Mouse (Mus musculus) heart, postnatal 25 days (tissue): ENCODE results near the gene Olfr574. TPM values are rescaled to one million over a fixed set of nuclear protein-coding genes. Genes with fewer than 3 reads are reported as not detected.

ENCODE experiments used
- DNase-seq: peaks from one replicate; pipeline ENCODE4 v3.0.0; 2022; ENCODE audit warnings: low spot score
- intact Hi-C: fragments of 180-260 bp; cut with DNase I; formaldehyde crosslinking; loops from one replicate; pipeline ENCODE4 v1.15.1; 2025
- total RNA-seq, 2 experiments: library from RNA; stranded (reverse); gene quantifications; 2 replicates each; pipeline ENCODE4 v1.2.3; 2021

Olfr574 gene
- not detected for total RNA-seq

DNA sequence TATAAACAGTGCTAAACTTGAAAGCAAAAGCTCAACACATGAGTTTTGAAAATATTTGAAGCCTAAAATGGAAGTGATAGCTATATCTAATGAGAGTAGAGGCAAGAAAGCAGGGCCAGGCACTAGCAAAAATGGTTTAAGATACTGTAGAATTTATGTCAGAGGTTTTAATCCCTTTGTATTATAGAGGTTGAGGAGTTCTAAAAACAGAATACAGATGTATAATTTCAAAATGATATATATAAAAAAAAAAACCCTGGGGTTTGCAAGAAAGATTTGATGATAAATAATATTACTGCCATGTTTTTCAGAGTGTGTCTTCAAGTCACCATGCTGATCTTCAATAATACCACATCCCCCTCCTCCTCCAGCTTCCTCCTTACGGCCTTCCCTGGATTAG, at the start of gene Olfr574:
Gene Olfr574, plus strand, starts transcription at position 301 of the 400 bp plus-strand sequence.
- intact Hi-C loops: no loop called here
- no peak for DNase-seq

DNA sequence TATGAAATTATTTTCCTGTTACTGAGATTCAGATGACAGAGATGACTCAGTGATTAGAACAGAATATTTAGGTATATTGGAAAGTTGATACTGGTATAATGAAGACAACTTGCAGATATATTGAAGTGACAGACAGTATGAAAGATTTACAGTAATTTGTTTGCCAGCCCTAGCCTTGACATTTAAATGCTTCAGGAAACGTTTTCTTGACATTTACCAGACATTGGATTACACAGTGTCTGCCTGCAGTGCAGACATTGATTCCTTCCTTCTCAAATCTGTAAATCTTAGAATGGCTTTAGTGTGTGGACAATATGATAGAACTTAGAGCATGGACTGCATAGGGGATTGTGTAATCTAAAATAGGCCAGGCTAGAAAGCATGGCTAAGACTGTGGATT, 33.0 kb upstream of the Olfr574 start:
- intact Hi-C loops: no loop called here
- no peak for DNase-seq

DNA sequence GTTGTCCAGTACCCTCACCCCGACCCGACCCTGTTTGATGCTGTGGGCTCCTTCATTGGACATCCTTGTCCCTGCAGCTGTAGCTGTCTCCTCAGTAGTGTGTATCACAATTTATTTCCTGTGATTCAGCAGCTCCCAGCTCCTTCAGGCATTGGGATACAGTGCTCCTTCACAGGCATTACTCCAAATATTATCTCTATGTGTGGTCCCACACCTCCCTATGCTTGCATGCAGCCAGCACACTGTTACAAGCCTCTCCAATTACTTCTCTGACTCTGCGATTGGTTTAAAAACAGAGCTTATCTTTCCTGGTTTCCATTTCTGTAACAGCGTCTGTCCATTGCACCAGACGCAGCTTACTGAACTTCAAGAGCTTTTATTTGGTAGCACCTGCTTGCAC, 31.9 kb upstream of the Olfr574 start:
- intact Hi-C loops: no loop called here

DNA sequence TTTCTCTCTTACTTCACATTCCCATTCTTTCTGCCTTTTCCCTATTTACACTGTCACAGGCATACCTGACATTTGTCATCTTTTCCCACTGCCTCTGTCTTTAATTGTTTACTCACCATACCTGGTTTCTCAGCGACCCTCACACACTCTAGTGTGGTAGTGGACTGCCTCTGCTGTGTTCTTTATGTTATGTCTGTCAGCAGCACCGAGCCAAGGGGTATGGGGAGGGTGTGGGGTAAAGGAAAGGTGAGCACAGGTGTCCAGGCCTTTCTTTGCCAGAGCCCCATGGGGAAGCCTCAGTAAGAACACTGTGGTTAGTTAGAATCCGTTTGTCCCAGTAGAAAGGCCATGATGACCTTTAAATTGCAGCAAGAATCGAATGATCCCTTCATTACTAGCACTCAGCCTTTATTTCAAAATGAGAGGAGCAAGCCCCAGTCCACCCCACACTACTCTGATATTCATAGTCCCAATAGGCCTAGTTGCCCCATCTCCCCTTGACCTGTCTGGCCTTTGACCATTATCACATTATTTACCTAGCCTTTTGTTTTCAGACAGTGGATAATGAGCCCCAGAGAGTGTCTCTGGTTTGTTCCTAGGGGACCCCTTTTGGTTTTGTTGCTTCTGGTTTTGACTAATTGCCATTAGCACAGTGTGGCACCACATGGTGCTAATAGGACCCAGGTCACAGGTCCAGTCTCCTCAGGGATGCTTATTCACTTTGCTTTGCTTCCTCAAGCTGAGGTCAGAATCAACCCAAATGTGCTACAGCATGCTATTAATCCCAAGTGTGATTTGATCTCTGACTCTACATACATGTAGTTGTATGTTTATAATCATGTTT, 31.0 kb upstream of the Olfr574 start, which contains the start of gene Olfr571:
Gene Olfr571, minus strand, starts transcription at position 505 of the 844 bp plus-strand sequence.
- no peak for DNase-seq
- intact Hi-C loops: no loop called here

More for the DNA sequence above, 31.9 kb upstream of the Olfr574 start:
- no peak for DNase-seq

DNA sequence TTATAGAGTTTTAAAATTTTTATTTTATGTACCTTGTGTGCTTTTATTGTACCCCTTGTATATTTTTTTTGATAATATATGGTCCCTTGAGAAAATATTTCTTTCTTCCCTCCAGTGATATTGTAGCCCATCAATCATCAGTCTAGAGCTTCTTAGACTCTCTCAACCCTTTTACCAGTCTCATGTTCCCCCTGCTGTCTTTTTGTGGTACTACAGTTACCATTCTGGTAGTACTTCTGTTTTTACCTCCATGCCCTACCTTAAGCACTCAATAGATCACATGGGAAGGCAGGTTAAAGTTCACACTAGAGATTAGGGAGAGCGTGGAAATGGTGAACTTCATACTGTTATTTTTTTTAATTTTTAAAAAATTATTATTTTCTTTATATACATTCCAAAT, 28.6 kb upstream of the Olfr574 start:
- DNase-seq: no peak
- intact Hi-C loops: loop anchor here (1.0 kb wide), 2 partner anchors 254 to 406 kb away; no protein-coding TSS in a partner anchor

DNA sequence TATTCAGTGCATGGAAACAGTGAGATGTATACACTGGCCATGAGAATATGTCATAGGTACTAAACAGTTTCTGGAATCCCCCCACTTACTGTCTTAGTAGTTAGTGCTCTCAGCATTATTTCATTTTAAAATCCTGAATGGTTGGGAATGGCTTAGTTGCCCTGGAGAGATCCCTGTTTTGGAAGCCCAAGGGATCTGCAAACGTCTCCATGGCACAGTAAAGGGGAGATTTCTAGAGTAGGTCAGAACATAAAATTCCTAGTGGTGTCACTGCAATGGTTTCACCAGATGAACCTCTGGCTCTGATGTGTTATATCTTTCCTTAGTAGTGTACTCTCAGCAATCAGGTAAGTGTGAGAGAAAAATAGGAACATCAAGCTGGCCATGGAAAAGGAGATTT, 24.2 kb upstream of the Olfr574 start, which contains the start of gene Olfr572:
Gene Olfr572, plus strand, starts transcription at position 301 of the 400 bp plus-strand sequence.
- DNase-seq: no peak
- intact Hi-C loops: no loop called here

DNA sequence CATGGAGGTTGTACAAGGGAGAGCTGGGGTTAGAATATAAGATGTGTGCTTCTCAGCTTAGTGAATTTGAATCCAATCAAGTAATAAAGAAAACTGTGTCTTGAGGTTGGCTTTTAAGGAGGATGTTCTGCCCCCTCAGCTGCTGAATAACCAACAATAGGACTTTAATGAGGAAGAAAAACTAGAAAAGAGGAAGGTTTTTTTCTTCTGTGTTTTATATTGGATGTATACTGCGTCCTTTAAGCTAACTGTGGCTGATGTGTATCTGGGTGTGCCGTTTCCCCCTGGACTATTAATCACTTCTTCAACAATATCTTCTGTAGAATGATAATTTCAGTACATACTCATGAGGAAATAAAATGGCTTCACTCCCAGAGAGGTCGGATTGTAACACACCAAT, 21.2 kb upstream of the Olfr574 start:
- no peak for DNase-seq
- intact Hi-C loops: no loop called here

DNA sequence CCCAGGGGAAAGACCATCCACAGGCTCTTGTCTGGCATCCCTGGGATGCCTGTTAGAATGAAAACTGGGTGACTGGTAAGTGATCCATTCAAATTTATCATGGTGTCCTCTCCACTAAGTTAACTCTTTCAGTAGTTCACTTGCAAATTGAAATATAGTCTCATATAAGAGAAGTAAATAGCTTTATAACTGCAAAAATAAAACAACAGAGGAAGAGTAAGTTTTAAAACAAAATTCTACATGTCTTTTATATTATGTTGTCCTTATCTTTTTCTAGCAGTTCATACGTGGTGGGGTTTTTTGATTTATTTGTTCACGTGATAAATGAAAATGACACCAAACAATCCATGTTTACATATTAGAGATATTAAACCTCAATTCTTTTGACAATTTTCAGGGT, 5.8 kb upstream of the Olfr574 start, which contains the start of gene Olfr573-ps1:
Gene Olfr573-ps1, minus strand, starts transcription at position 101 of the 400 bp plus-strand sequence.
- intact Hi-C loops: no loop called here
- DNase-seq: no peak

DNA sequence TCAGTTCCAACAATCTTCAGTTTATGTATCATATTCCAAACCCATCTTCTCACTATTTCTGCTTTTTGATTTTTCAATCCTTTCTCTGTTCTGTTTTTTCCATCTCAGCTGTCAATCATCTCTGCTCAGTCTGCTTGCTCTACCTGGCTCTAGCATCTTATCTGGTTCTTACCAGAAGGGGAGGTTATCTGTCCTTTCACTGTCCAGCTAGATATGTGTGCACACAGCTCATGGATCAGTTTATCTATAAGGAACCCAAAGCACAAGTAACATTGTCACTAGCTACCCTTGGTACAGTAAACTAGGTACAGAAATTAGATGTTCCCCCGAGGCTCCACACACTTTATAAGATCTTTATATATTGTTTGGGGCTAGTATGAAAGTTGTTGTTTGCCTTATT, 4.8 kb upstream of the Olfr574 start:
- intact Hi-C loops: no loop called here
- no peak for DNase-seq

DNA sequence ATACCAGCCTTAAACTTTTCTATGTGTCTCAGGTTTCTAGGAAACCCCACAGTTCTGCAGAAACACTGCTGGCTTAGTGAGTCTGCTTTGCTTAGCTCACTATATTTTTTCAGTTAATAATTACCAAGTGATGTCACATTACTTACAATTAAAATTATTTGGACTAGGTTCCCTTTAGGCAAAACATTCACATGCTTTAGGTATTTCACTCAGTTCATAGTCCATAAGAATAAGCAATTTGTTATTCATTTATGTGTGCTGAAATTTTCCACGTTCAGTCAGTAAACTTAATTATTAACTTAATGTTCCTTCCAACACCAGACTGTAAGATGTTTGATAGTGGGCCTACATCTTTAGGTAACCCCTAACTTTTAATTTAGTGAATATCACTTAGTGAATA, 2.5 kb downstream of the Olfr574 start:
- intact Hi-C loops: no loop called here

DNA sequence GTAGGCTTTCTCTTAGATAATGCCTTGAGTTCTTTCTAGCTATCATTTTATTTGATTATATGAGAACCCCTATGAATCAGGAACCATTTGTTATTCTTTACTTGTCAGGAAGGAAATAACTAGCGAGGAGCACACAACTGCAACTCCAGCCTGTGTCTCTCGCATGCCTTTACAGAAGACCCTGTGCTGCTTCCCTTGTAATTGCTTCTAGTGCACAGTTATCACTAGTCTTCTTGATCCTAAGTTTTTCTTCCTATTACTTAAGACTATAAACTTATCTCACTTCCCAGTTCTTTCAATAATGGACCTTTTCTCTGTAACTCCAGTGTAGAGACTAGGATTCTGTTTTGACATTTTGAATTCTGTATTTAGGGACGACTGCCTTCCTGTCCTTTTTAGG, 9.9 kb downstream of the Olfr574 start:
- no peak for DNase-seq
- intact Hi-C loops: no loop called here

More for the DNA sequence above, 2.5 kb downstream of the Olfr574 start:
- DNase-seq: no peak

DNA sequence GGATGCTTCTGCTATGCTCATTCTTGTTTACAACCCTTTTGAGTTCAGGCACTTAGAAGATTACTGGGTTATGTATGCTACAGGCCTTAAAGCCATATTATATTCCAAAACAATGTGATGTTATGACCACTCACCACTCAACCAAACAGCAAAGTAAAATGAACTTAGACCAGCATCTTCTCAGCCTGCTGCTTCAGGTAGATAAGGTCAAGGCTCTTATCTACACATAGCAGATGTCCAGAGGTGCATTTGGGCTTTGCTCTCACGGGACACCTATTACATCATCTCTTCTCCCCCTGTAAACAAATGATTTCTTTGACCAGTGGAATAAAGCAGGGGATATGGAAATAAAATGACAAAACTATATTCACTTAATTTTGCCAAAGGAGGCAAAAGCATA, 10.3 kb downstream of the Olfr574 start, which contains the start of gene Olfr575:
Gene Olfr575, minus strand, starts transcription at position 183 of the 400 bp plus-strand sequence.
- DNase-seq: no peak
- intact Hi-C loops: no loop called here

DNA sequence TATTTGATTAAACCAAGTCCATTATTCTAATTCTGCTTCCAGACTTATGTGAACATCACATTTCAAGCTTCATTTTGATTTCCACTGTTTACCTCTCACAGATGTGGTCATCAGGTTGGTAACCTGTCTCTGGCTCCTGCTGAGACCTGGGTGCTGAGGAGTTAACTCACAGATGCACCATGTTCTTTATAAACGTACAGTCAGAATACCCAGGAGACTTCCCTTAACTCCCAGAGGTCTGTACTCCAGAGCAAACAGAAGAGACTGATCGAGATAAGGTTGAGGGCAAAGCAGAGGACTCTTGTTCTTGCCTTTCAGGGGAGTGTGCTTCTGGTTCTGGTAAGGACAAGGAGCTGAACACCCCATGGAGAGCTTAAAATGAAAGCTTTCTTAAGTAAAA, 14.1 kb downstream of the Olfr574 start, which contains the start of gene Olfr576:
Gene Olfr576, plus strand, starts transcription at position 301 of the 400 bp plus-strand sequence.
- intact Hi-C loops: no loop called here
- DNase-seq: no peak

DNA sequence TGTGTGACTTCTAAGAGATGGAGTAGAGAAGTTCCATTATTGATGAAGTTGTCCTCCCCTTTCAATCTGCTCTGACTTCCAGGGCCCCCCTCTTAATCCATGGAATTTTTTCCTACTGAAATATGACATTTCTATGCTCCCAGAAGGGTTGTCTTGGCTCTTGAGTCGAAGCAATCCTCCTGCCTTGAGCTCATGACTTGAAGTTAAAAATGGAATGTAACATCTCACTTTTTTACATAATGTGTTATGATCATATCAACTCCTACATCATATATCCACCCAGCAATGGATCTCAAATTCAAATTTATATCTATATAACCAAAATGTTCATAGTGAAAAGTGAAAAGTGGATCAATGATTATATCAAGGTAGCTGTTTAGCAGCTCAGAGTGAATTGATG, 26.1 kb downstream of the Olfr574 start:
- no peak for DNase-seq
- intact Hi-C loops: no loop called here

DNA sequence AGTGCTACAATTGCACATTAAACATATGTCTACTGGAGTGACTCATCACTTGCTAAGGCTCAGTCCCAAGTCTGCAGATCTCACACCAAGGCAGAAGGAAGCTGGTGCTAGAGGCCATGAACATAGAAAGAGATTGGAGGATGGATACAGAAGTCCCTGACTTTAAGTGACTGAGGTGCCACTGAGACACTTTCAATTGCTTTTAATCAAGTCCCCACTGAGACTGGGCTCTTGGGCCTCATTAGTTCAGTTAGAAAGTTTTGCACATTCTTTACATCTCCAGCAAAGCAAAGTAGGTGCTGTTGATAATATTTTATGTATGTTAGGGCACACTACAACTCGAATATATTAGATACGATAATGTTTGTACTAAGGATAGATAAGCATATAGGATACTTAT, 27.6 kb downstream of the Olfr574 start, which contains the start of gene Olfr577:
Gene Olfr577, minus strand, starts transcription at position 101 of the 400 bp plus-strand sequence.
- intact Hi-C loops: no loop called here
- no peak for DNase-seq

DNA sequence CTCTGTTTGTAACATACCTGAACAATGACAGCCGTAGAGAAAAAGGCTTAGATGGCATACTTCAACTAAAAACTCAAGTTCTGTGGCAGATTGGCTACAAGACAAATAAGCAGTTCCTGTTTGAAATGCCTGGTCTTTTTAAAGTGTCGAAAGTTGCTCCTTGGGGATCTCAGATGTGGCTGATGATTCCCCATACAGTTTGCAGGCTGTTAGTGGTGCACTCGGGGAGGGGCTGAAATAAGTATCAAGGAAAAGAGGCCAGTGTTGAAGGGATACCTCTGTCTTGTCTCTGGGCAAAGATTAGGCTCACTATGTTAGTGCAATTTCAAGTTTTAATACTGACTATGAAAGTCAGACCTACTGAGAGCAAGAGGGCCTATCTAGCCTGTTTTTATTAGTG, 41.0 kb downstream of the Olfr574 start, which contains the start of gene Olfr578:
Gene Olfr578, minus strand, starts transcription at position 101 of the 400 bp plus-strand sequence.
- DNase-seq: no peak
- intact Hi-C loops: no loop called here

Other genes starting within 250 kb of the Olfr574 start
- 1 to 10 TPM; 2.4 to 4.4 TPM for gene Olfr558, start 246.3 kb upstream of the Olfr574 start, total RNA-seq
- not detected for gene Olfr33, start 229.4 kb upstream of the Olfr574 start, total RNA-seq
- not detected for gene Olfr559, start 221.0 kb upstream of the Olfr574 start, total RNA-seq
- gene Olfr560, start 189.1 kb upstream of the Olfr574 start, total RNA-seq: not detected
- gene Olfr78, start 189.0 kb upstream of the Olfr574 start, total RNA-seq: 1 to 10 TPM in 1 of 2 experiments, under 1 TPM in 1; 0.81 to 1.2 TPM
- not detected for gene Olfr561, start 177.2 kb upstream of the Olfr574 start, total RNA-seq
- not detected for gene Olfr564, start 145.0 kb upstream of the Olfr574 start, total RNA-seq
- not detected for gene Olfr566, start 89.7 kb upstream of the Olfr574 start, total RNA-seq
- not detected for gene Olfr568, start 71.3 kb upstream of the Olfr574 start, total RNA-seq
- not detected for gene Olfr569, start 57.6 kb upstream of the Olfr574 start, total RNA-seq
- not detected for gene Olfr570, start 53.9 kb upstream of the Olfr574 start, total RNA-seq
- gene Olfr571, start 30.9 kb upstream of the Olfr574 start, total RNA-seq: not detected
- gene Olfr572, start 24.1 kb upstream of the Olfr574 start, total RNA-seq: not detected
- not detected for gene Olfr573-ps1, start 5.9 kb upstream of the Olfr574 start, total RNA-seq
- not detected for gene Olfr575, start 10.3 kb downstream of the Olfr574 start, total RNA-seq
- not detected for gene Olfr576, start 14.2 kb downstream of the Olfr574 start, total RNA-seq
- gene Olfr577, start 27.5 kb downstream of the Olfr574 start, total RNA-seq: not detected
- gene Olfr578, start 40.9 kb downstream of the Olfr574 start, total RNA-seq: not detected
- gene Olfr582, start 89.6 kb downstream of the Olfr574 start, total RNA-seq: not detected
- not detected for gene Olfr583, start 102.8 kb downstream of the Olfr574 start, total RNA-seq
- gene Olfr584, start 133.4 kb downstream of the Olfr574 start, total RNA-seq: not detected
- not detected for gene Olfr585, start 149.3 kb downstream of the Olfr574 start, total RNA-seq
- not detected for gene Olfr586, start 177.2 kb downstream of the Olfr574 start, total RNA-seq
- gene Olfr588-ps1, start 192.4 kb downstream of the Olfr574 start, total RNA-seq: not detected
- not detected for gene Olfr589, start 207.9 kb downstream of the Olfr574 start, total RNA-seq
- not detected for gene Olfr591, start 229.9 kb downstream of the Olfr574 start, total RNA-seq
- gene Olfr592, start 236.3 kb downstream of the Olfr574 start, total RNA-seq: not detected